Mouse (Mus musculus) neutrophil, adult 59 days (primary cell): ENCODE results near the gene Lrrc61. TPM values are rescaled to one million over a fixed set of nuclear protein-coding genes. Genes with fewer than 3 reads are reported as not detected.

Experiments
- total RNA-seq, 2 experiments: library from RNA; stranded (reverse); gene quantifications; 1 replicate in 1 of 2; 2 replicates in 1 of 2; pipeline ENCODE4 v1.2.4; 2023

The Lrrc61 gene
- 10 to 100 TPM; 26.3 to 32.0 TPM for total RNA-seq

DNA sequence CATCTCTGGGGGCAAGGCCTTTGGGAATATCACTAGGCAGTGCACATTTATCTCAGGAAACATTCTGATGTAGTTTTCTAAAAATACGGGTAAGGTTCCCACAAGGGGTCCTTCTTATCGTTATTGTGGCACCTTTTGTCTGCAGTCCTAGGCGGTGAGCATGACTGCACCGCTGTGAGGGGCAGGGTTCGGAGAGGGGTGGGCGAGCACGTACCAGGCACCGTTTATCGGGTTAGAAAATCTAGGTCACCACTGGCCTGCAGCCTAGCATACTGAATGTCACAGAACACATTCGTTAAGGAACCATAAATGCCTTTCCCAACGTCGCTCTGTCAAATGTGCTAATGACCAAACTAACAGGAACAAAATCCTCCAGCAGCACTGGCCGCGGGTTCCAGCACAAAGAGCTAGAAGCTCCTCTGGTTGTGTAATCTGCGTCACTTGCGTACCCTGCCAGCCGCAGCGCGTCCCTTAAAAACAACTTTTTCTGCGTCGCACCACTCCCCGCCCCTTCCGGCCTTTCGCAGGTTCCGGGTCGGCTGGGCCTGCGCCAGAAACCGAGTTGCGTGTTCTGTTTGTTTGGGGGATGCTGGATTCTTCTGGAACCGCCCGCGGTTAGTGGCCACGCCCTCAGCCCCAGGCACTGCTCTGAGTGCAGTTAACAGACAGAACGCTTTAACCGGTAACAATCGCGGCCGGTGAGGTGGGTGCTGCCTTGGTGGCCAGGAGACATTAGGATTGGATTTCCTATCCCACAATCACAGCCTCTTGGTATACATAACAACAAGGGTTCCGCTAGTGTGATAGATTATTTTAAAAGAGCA is at the start of gene Lrrc61:
TSS of gene Lrrc61 (plus strand) at position 517 of the 824 bp plus-strand sequence.

DNA sequence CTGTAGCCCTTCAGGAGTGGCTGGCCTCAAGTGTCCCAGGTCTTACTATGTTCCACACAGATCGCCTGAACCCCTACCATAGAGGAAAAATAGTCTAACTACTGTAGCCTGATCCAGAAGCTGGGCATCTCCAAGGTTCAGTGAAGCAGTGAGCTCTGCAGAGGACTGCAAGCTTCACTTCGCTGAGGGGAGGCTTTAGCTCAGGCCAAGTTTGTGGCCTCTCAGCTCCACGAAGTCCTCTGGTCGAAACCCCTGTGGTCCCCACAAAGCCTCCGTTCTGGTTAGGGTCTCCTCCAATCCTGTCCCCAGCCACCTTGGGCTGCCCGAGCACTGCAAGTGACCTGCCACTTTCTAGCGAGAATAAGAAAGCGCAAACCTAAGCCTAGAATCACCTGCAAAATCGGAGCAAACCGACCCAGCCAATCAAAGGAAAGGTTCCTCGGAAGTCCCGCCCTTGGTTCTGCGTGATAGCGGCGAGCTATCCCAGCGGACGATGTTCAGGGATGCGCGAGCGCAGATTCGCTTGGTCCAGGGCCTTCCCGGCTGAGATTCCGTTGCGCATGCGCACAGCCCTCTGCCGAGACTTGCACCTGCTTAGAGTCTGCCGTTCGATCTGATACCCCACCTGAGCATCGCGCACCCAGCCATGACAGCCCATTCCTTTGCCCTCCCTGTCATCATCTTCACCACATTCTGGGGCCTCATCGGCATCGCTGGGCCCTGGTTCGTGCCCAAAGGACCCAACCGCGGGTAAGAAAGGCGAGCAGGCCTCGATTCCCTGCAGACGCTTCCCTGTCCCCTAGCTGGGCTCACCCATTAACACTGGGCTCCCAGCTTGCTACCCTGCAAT is 17.3 kb upstream of the Lrrc61 start, which contains the start of gene Atp6v0e2:
TSS of gene Atp6v0e2 (plus strand) at position 511 of the 850 bp plus-strand sequence.

DNA sequence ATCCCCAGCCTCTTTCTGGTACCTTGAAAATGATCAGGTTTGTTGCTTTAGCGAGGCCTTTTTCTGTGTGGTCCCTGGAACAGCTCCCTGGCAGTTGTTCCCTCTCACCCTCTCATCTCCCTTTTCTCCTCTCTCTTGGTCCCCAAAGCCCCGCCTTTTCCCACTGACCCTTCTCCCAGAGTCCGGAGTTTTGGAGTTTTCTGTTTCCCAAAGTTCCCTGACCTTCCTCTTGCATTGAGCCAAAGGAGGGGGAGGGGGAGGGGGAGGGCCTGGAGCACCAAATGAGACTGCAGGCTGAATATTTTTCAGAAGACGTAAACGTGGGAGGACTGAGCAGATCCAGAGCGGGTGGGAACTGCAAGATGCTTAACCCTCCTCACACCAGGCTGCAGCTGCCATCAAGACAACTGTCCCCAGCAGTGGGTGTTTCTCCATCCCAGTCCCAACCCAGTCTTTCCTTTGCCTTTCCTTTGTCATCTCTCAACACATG is 18.0 kb downstream of the Lrrc61 start, which contains the start of gene Rarres2:
TSS of gene Rarres2 (minus strand) at position 218 of the 490 bp plus-strand sequence.

DNA sequence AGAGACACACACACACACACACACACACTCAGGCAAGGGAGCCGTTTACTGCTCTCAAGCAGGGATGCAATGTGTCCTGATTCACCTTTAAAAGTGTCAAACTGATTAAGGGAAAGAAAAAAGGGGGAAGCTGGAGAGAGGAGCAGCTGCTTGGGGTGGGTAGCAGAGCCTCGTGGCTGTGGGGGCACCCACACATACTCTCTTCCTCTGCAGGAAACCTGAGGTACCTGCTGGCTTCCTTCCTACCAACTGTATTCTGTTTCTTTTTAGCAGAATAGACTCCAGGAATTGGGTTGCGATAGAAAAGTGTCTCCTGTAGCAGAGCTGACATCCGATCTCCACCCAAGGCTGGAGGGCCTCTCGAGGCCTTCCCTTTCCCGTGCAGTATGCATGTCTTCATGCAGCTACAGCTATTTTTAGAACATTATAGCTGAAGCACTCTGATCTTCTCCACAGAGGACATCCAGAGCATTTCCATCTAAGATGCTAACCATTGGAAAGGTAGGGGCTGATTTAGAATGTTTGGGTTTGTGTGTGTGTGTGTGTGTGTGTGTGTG is 34.7 kb downstream of the Lrrc61 start, which contains the start of gene Gm45021:
TSS of gene Gm45021 (plus strand) at position 417 of the 557 bp plus-strand sequence.

DNA sequence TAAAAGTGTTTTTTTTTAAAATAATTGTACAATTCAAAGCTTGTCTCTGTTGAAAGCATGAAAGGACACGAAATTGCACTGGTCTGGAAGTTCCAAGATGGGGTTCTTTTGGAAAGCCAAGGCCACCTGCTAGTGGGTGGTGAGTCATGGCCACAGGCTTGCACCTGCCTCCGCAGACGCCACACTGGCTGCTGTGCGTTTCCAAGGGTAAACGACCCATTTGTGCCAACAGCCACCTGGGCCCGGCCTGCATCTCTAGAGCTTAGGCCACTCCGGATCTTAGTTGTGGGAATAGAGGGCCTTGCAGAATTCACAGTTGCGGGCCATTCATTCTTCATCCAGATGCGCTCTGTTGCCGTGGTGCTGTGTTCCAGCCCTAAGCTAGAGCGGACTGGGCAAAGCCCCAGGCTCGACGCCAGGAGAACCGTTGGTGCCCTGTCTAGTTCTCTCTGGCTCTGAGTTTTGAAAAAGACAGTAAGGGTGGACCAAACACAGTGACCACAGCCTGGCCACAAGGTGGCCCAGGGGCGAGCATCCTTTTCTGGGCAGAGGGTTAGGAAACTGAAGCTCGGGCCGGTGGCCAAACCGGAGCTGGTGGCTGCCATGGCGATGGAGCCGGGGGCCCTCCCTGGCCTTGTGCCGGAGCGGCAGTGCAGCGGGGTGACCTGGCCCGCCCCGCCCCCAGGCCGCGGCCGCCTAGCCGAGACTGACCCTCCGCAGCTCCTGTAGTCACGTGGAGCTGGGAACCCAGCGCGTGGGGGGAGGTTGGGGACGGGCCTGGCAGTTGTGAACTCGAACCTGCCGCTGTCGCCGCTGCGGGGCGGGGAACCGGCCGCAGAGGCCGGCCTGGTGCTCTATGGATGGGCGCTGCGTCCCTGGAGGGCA is 38.8 kb downstream of the Lrrc61 start, which contains the start of the genes Repin1 and Gm44965:
TSS of gene Repin1 (plus strand) at position 726 of the 885 bp plus-strand sequence.
TSS of gene Gm44965 (plus strand) at position 784 of the 885 bp plus-strand sequence.

DNA sequence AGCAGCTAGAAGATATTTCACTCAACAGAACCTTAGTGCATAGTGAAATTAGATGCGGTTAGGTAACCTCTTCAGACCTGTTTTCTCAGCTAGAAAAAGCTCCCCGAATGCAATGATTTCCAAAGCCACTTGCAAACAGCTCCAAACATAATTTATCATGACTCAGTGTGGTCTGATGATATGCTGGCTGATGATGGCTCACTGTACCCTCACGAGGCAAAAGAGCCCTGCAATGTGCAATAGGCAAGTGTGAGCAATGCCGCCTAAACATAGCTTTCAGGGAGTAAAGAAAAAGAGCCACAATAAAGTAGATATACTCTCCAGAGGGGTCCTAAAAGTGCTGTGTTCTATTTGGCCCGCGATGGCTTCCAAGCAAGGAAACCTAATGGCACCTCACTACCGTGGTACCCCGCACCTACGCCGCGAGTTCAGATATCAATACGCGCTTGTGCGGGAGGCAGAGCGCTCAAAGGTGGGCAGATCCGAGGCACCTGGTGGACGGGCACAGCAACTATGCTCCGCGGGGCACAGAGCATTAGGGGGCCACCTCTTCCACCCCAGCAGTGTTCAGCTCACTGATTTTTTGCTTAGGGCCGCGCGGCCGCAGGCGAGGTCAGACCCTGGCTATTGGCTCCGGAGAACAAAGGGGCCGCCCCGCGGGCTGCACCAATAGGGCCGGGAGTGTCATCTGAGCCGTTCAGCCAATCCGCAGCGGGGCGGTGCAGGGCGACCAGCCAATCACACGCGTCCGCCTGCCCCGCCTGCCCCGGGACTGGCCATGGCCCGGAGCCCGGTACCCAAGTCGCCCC is 46.9 kb downstream of the Lrrc61 start, which contains the start of gene Zfp775:
TSS of gene Zfp775 (plus strand) at position 793 of the 809 bp plus-strand sequence.

Other genes with a start within 250 kb of the Lrrc61 start
- gene Krba1, start 159.2 kb upstream of the Lrrc61 start, total RNA-seq: 1 to 10 TPM; 1.4 to 1.8 TPM
- gene Zfp467, start 109.0 kb upstream of the Lrrc61 start, total RNA-seq: 10 to 100 TPM; 12.4 to 16.9 TPM
- gene Sspo, start 106.6 kb upstream of the Lrrc61 start, total RNA-seq: under 1 TPM; 0.04 to 0.09 TPM
- under 1 TPM; 0.35 to 0.67 TPM for gene Atp6v0e2, start 17.2 kb upstream of the Lrrc61 start, total RNA-seq
- not detected for gene Rarres2, start 18.0 kb downstream of the Lrrc61 start, total RNA-seq
- gene Gm45021, start 34.8 kb downstream of the Lrrc61 start, total RNA-seq: not detected
- gene Repin1, start 39.1 kb downstream of the Lrrc61 start, total RNA-seq: 1 to 10 TPM; 1.8 to 5.0 TPM
- gene Gm44965, start 39.1 kb downstream of the Lrrc61 start, total RNA-seq: not detected
- 1 to 10 TPM in 1 of 2 experiments, under 1 TPM in 1; 0.89 to 3.1 TPM for gene Zfp775, start 47.3 kb downstream of the Lrrc61 start, total RNA-seq
- gene AI854703, start 72.0 kb downstream of the Lrrc61 start, total RNA-seq: under 1 TPM in 1 of 2 experiments, not detected in 1; 0.13 TPM
- gene Gimap8, start 92.4 kb downstream of the Lrrc61 start, total RNA-seq: under 1 TPM; 0.26 to 0.31 TPM
- gene Gimap9, start 121.3 kb downstream of the Lrrc61 start, total RNA-seq: 1 to 10 TPM; 3.6 to 4.9 TPM
- gene Gimap4, start 129.8 kb downstream of the Lrrc61 start, total RNA-seq: under 1 TPM; 0.66 to 0.95 TPM
- gene Gimap6, start 153.4 kb downstream of the Lrrc61 start, total RNA-seq: 1 to 10 TPM; 5.0 to 5.9 TPM
- not detected for gene Gm28053, start 163.8 kb downstream of the Lrrc61 start, total RNA-seq
- under 1 TPM in 1 of 2 experiments, not detected in 1; 0.56 TPM for gene Gimap7, start 163.8 kb downstream of the Lrrc61 start, total RNA-seq
- gene Gimap1, start 184.3 kb downstream of the Lrrc61 start, total RNA-seq: 1 to 10 TPM in 1 of 2 experiments, under 1 TPM in 1; 0.93 to 1.1 TPM
- gene Gimap5, start 191.4 kb downstream of the Lrrc61 start, total RNA-seq: 1 to 10 TPM; 1.1 to 1.4 TPM
- gene Gimap3, start 216.1 kb downstream of the Lrrc61 start, total RNA-seq: 1 to 10 TPM in 1 of 2 experiments, under 1 TPM in 1; 0.89 to 1.3 TPM